Mouse (Mus musculus) cortical plate, adult 2 months (tissue): ENCODE measurements around the gene Myom1. TPM values are rescaled to one million over a fixed set of nuclear protein-coding genes. Genes with fewer than 3 reads are reported as not detected.

Experiments used
- H3K27ac ChIP-seq: fragments of 200-500 bp; 2 replicates; pipeline ENCODE4 v1.5.1; 2012; ENCODE audit warnings: low read length, control low read depth, inconsistent platforms; ENCODE audit not compliant: insufficient read depth
- H3K4me1 ChIP-seq: fragments of 200-500 bp; 2 replicates; pipeline ENCODE4 v1.6.1; 2011; ENCODE audit warnings: low read length; ENCODE audit not compliant: control insufficient read depth, insufficient read depth
- H3K4me3 ChIP-seq: fragments of 200-500 bp; 2 replicates; pipeline ENCODE4 v1.5.1; 2011; ENCODE audit warnings: mild to moderate bottlenecking, low read length, control low read depth; ENCODE audit not compliant: insufficient read depth
- CTCF ChIP-seq: fragments of 200-500 bp; IDR thresholded peaks from 2 replicates; pipeline ENCODE4 v1.5.1; 2011; ENCODE audit warnings: mild to moderate bottlenecking, control low read depth, low read length; ENCODE audit not compliant: insufficient read depth; ENCODE audit errors: extremely low read depth
- POLR2A ChIP-seq: fragments of 200-500 bp; IDR thresholded peaks from 2 replicates; pipeline ENCODE4 v1.6.1; 2011; ENCODE audit warnings: mild to moderate bottlenecking, low read length, control low read depth; ENCODE audit not compliant: insufficient read depth; ENCODE audit errors: extremely low read depth
- polyA plus RNA-seq: library from polyadenylated mRNA; depleted of rRNA; stranded (reverse); fragments of >200 nt; gene quantifications from 2 replicates; pipeline ENCODE4 v1.2.3, GENCODE M21; 2012

Gene Myom1
- polyA plus RNA-seq, 1 experiment = 2.1 TPM

GRCm38 (mm10) chr17:71010646-71011242 is 8.3 kb downstream of the Myom1 start:
- TF ChIP-seq CTCF (no peak), POLR2A (no peak)
- H3K27ac ChIP-seq = no peak overlapping the region
- no peak overlapping the region for H3K4me3 ChIP-seq
- no peaks in the 10 kb centered on the region for H3K4me1 ChIP-seq

- TF ChIP-seq POLR2A (no peak), CTCF (no peak)
- Histone ChIP-seq H3K27ac (no peak overlapping the region), H3K4me1 (no peaks in the 10 kb centered on the region), H3K4me3 (no peak overlapping the region)
These were observed 9.7 kb downstream of the Myom1 start for GRCm38 (mm10) chr17:71011931-71012662.

- TF ChIP-seq CTCF = no peak
- no peak for TF ChIP-seq POLR2A
- H3K4me3 ChIP-seq = no peak overlapping the region
These were observed 10.7 kb downstream of the Myom1 start for GRCm38 (mm10) chr17:71013105-71013504.

GRCm38 (mm10) chr17:71014911-71015310 is 12.5 kb downstream of the Myom1 start:
- Histone ChIP-seq H3K27ac (no peak overlapping the region), H3K4me3 (no peak overlapping the region), H3K4me1 (no peaks in the 10 kb centered on the region)
- no peak for TF ChIP-seq POLR2A
- no peak for TF ChIP-seq CTCF

More at GRCm38 (mm10) chr17:71013105-71013504, 10.7 kb downstream of the Myom1 start:
- H3K4me1 ChIP-seq = no peaks in the 10 kb centered on the region
- no peak overlapping the region for H3K27ac ChIP-seq

GRCm38 (mm10) chr17:71017457-71017998 is 15.1 kb downstream of the Myom1 start:
- no peak overlapping the region for H3K4me3 ChIP-seq
- no peak for TF ChIP-seq CTCF
- TF ChIP-seq POLR2A = no peak
- H3K4me1 ChIP-seq = no peaks in the 10 kb centered on the region
- no peak overlapping the region for H3K27ac ChIP-seq

GRCm38 (mm10) chr17:71018151-71018550 is 15.7 kb downstream of the Myom1 start:
- H3K4me3 ChIP-seq = no peak overlapping the region
- no peaks in the 10 kb centered on the region for H3K4me1 ChIP-seq
- H3K27ac ChIP-seq = no peak overlapping the region
- no peak for TF ChIP-seq POLR2A
- TF ChIP-seq CTCF = no peak

DNA sequence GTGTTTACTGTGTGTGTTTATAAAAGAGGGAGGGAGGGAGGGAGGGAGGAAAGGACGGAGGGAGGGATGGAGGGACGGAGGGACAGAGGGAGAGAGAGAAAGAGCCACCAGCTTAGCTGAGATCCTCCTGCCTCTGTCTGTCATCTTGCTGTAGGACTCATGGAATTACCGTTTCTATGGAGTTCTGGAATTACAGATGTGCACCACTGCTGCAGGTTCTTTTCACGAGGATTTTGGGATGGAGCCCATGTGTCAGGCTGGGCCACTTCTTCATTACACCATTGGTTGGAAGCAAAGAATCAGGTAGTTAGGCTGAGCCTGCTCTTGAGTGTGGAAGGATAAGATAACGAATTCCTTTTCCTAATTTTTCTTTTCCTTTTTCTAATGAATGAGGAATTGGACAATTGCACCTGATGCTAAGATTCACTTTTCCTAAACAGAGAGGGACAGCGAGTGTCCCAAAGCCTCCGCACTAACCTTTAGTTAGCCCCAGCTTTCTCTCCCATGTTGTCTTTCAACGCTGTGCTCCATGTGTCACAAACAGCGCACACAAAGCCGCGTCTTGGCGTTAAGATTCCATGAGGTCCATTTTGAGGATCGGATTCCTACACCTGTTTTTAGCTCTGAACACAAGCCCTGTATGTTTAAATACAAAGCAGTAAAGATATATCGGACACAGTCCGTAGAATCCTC is 16.3 kb downstream of the Myom1 start:
- no peak overlapping the region for H3K27ac ChIP-seq
- no peak overlapping the region for H3K4me3 ChIP-seq
- TF ChIP-seq POLR2A (no peak), CTCF (no peak)
- no peaks in the 10 kb centered on the region for H3K4me1 ChIP-seq

- Histone ChIP-seq H3K4me1 (no peaks in the 10 kb centered on the region), H3K27ac (no peak overlapping the region), H3K4me3 (no peak overlapping the region)
- TF ChIP-seq CTCF (no peak), POLR2A (no peak)
These were observed 16.8 kb downstream of the Myom1 start for GRCm38 (mm10) chr17:71019309-71019655.

DNA sequence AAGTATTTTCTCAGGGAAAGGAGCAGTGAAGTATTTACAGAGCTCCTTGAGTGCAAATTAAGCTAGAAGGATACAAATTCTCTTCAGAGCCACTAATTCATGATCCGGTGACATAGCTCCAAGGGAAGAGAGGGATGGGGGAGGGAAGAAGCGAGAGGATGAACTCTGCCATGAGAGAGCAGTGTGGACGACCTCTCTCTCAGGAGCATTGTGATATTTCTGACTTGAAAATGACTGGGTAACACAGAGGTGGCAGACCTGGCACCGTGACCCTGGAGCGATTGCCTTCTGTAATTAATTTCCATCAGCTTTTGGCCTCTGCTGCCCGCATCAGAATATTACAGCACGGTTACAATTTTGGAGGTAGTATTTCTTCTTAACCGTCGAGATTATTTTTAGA is 17.4 kb downstream of the Myom1 start:
- TF ChIP-seq CTCF (no peak), POLR2A (no peak)
- no peak overlapping the region for H3K4me3 ChIP-seq
- H3K27ac ChIP-seq = no peak overlapping the region
- H3K4me1 ChIP-seq = no peaks in the 10 kb centered on the region

GRCm38 (mm10) chr17:71022841-71023240 is 20.4 kb downstream of the Myom1 start:
- no peak overlapping the region for H3K4me3 ChIP-seq
- TF ChIP-seq POLR2A (no peak), CTCF (no peak)
- H3K4me1 ChIP-seq = no peaks in the 10 kb centered on the region
- H3K27ac ChIP-seq = no peak overlapping the region
